Mouse (Mus musculus) stomach, postnatal 0 days (tissue): ENCODE measurements at regions not wholly inside any gene's neighbourhood (a gene's known extent, or its start where the extent isn't known, plus 50 kb on each side); places are given as distances from the start of the nearest gene placed in this dataset.

ENCODE experiments used
- CTCF ChIP-seq: IDR thresholded peaks from 2 replicates; pipeline ENCODE4 v1.5.1; 2016; ENCODE audit warnings: antibody characterized with exemption, low read depth, mild to moderate bottlenecking, moderate library complexity
- EP300 ChIP-seq: optimal IDR thresholded peaks from 2 replicates; pipeline ENCODE3; 2016; ENCODE audit warnings: antibody characterized with exemption

DNA sequence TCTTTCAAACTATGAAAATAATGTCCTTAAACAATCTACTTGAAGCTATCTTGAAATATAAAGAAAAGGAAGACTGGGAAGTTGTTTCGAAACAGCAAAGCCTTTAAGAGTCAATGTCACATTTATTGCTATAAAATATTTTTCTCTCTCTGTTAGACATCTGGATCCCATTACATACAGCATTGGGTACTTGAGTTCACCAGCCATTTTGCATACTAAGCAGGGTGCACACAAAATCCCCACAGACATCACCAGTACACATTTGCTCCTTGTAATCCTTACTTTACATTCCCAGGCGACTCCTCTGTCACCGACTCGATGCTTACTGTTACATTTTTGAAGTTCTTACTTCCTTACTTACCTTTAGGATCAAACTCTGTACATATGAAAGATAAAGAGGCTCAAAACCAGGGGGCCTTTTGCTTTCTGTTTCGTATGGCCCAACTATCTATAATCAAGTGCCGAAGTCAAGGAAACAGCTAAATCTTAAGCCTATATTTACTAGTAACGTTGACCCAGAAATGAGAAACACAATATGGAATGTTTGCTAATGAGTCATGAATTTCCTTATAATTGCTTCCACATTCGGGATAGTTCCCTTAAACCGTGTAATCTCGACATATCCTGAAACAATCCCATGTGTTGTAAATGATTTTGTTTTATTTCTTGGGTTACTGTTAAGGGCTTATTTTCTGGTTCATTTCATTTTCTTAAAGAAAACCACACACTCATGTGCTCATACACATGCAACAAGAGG, 49.8 kb upstream of the Nr2f2 start:
- TF ChIP-seq CTCF (no peak), EP300 (no peak)
